Mouse (Mus musculus) cerebellum, postnatal 4 days (tissue): ENCODE data around the gene Insm2.
A peak's percentile ranks its signal among the peaks of the same experiment; 100 is the strongest.

Source experiments
- DNase-seq, 2 experiments: peaks; one replicate each; pipeline ENCODE4 v3.0.0; 2022; ENCODE audit warnings: low spot score in 2 of 2, mixed read lengths in 1 of 2

Insm2 gene

GRCm38 (mm10) chr12:55604411-55604810 is 5.2 kb downstream of the Insm2 start:
- no peak for DNase-seq

- DNase-seq, result no peak
Measured at GRCm38 (mm10) chr12:55607902-55608301, 8.7 kb downstream of the Insm2 start.

DNA sequence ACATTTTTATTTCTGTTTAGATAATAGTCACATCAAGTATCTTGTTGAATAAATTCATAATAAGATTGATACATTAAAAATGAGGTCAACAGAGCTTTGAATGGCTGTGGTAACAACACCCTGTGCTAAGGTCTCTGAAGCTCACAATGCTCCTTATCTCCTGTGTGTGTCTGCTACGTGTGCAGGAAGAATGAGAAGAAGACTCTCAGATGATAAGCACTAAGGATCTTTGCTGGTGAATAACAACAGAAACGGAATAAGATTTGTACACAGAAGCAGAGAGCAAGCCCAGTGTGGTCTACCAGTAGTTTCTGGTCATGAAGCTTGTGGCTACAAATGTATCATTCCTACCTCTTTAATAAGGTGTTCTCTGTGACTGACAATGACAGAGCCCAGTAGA is 11.6 kb downstream of the Insm2 start:
- no peak for DNase-seq

DNA sequence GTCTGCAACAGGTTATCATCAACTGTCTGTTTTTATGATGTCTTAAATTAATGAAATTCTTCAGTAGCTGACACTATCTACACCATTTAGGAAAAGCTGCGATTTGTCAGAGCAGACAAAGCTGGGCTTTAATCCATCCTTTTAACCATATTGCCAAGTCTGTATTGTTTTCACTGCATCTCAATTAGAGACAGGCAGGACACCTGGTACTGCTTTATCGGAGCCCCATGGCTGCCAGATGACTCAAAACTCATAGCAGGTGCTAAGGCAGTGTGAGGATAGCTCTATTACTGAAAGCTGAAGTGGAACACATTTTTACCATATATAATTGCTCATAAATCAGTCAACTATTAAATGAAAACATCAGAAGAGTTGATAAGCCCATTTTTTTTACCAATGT is 21.1 kb downstream of the Insm2 start:
- DNase-seq, result no peak

- peak in 1 of 2 experiments; percentile 30 for DNase-seq
Measured at GRCm38 (mm10) chr12:55622615-55623245, 23.5 kb downstream of the Insm2 start.

- no peak for DNase-seq
Measured at GRCm38 (mm10) chr12:55623254-55623653, 24.0 kb downstream of the Insm2 start.

DNA sequence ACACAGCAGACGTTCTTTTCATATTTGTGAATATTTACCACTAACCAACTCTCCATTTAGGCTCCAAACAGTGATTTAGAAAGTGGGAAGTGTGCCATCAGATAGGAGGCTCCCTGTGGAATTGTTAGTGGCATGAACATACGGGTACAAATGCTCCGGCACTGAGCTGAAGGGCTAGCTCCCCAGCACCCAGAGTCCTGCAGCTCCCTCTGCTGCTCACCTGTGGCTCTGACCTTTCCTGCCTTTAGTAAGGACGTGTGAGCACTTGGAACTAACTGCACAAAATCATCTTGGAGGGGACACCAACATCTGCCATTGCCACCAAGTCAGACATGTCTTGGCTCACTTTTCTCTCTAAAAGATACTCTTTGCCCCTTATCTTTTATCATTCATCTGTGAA is 27.5 kb downstream of the Insm2 start:
- DNase-seq, result no peak

DNA sequence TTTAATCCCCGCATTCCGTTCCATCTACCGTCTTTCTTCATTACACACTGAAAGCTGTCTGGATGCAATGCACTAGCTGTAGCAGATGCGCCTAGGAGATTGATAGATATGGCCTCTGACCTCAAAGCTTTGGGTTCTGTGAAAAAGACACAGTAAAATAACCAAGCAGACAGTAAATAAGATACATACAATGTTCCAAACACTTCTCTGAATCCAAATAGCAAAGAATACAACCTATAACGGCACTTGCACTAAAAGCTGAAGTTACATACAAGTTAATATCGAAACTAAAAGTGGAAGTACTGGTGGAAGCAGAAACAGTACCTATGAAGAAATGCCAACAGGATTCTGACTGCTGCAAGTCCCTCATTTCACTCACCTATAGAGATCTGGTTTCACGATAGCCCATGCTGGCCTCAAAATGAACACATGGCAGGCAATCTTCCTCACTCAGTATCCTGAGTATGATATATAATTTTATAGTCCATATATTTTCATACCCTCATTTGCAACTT is 48.8 kb downstream of the Insm2 start:
- no peak for DNase-seq
